Mouse (Mus musculus): ENCODE measurements at regions not wholly inside any gene's neighbourhood (a gene's known extent, or its start where the extent isn't known, plus 50 kb on each side); places are given as distances from the start of the nearest gene placed in this dataset.
"Not testable (repeated sequence)": the region's sequence is repeated elsewhere in the genome, so short reads cannot be mapped to it uniquely, and the experiment has no call there.

DNA sequence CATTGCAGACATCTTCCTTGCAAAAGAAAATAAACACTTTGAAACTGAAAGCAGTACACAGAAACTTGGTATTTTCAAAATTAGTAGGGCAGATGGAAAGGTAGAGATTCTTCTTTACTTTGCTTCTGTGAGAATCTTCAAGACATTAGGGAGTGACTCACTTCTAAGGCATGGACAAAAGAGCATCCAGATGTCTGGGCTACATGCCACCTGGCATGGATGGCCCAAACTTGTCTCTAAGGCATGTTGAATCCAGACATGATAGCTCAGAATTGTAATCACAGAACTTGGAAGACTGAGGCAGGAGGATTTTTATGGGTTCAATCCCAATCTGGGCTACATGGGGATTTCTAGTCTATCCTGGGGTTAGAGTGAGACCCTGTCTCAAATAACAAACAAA, 58.4 kb downstream of the Ly6f start:
- peak in 1 of 2 experiments; percentile 1 for DNase-seq
- intact Hi-C loops (cut with DNase I), result no loop called here

DNA sequence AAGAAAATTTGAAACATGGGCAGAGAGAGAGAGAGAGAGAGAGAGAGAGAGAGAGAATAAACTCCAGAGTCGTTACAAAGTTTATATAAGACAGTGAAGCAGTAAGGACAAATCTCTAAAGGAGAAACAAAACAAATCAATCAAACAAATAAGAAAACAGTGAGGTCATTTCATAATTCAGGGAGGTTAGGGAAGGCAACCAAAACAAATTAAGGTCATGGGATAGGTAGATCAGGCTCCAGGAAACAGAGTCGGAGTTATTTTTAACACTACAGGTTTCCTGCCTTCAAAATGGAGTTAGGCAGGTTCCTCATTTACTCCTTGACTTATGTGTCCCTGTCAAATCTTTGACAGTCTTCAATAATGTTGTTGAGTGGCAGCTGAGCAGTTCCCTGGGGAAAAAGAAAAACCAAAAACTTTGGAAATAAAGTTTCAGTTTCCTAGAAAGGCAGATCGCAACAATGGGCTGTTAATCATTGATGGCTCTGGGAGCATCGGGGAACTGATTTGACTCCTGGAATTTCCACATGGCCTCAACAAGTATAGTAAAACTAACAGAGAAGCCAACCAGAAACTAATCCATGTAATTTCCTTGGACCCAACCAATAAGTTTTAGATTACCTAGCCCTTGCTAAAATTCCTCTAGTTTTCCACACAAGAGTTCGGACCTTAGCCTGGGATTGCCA, 88.0 kb downstream of the Ly6f start:
- intact Hi-C loops (cut with DNase I), result no loop called here
- no peak for DNase-seq

DNA sequence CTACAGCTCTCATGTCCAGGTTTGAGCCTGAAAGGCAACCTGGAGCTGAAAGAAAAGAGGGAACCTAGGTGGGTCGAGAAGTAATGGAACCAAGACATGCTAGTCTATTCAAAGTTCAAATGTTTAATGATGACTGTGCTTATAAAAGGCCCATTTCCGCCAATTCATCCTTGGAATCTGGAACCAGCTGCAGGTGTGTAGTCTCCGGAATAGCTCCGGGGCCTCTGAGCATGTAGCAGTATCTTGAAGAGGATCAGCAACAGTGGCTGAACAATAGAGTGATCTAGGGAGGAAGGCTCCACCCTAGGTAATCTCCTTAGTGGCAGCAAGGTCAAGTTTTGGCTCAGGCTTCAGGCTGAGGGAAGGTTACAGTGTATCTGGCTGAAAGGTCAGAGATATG, 103.4 kb downstream of the Ly6f start:
- DNase-seq, result no peak
- intact Hi-C loops (cut with DNase I), result no loop called here

DNA sequence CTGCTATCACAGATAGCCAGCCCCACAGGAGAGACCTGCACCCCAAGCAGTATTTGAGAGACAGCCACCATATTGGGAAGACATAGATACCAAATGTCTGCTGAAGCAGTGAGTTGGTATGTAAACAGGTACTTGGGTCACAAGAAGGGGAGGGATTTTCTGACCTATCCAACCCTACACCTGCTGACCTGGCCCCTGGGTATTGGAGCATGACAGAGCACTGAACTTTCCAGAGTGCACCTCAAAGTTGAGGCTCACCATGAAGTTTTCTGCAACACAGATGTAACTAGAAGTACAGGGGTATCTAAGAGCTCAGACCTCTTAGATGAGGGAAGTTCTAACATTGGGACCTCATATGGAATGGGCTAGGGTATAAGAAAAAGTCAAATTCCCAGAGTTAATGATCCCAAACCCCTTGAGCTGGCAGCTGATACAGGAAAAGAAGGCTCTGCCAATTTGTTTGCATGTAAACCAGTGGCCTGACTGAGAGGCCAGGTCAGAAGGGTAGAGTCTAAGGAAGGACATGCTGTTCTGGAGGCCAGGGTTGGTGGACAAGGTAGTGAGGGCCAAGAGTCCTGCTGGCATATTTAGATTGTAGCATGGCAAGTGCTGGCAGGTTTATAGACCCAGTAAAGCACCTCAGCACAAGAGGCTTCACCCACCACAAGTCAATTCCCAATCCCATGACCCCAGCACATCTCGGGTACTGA, 108.3 kb downstream of the Ly6f start:
- no peak for DNase-seq
- intact Hi-C loops (cut with DNase I), result no loop called here

DNA sequence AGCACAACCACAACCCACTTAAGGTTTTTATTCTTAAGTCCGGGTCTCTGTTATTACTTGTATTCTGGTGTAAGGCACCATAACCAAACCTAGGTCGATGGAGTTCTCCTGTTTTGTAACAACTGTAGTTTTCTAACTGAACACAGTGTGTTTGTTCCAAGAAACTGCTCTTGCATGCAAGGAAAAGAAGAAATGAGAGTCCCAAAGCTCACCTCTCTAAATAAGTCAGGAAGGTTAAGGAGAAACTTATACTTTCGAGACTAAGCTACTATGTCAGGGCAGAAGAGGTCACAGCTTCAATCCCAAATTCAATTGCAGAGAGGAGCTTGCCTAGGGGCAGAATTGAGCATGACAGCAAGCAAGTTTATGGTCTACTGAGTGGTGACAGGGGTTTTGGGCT, 109.9 kb downstream of the Ly6f start:
- DNase-seq, result no peak
- intact Hi-C loops (cut with DNase I), result no loop called here

DNA sequence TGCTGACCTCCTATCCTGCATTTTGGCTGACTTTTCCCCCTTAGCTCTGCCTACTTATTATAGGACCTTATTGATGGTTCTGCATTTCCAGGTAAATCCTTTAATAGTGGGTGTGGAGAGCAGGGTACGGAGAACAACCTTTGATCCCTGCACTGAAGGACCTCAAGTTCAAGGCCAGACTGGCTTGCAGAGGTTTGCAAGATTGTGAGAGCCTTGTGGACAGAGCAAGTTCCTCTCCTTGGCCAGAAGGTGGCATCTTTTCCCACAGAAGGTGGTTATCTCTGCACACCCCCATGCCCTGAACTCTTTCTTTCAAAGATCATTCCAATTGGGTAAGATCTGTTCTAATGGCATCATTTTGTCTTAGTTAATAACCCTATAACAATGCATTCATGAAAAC, 111.6 kb downstream of the Ly6f start:
- no peak for DNase-seq
- intact Hi-C loops (cut with DNase I), result no loop called here

DNA sequence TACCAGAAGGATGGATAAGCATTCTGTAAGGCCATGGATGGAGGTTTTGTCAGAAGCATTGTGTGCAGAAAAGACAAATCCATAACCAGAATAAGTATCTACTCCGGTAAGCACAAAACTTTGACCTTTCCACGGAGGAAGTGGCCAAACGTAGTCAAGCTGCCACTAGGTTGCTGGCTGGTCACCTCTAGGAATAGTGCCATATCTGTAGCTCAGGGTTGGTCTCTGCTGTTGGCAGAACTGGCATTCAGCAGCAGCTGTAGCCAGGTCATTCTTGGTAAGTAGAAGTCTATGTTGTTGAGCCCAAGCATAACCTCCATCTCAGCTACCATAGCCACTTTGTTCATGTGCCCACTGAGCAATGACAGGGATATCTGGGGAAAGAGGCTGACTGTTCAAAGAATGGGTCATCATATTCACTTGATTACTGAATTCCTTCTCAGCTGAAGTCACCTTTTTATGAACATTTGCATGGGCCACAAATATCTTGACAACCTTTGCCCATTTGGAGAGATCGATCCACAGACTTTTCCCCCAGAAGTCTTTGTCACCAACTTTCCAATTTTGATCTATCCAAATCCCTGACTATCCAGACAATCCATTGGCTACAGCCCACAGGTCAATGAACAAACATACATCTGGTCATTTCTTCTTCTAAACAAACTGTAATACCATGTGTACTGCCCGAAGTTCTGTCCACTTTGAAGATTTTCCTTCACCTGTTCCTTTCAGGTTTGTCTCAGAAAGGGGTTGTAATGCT, 114.2 kb downstream of the Ly6f start:
- intact Hi-C loops (cut with DNase I), result no loop called here
- no peak for DNase-seq

DNA sequence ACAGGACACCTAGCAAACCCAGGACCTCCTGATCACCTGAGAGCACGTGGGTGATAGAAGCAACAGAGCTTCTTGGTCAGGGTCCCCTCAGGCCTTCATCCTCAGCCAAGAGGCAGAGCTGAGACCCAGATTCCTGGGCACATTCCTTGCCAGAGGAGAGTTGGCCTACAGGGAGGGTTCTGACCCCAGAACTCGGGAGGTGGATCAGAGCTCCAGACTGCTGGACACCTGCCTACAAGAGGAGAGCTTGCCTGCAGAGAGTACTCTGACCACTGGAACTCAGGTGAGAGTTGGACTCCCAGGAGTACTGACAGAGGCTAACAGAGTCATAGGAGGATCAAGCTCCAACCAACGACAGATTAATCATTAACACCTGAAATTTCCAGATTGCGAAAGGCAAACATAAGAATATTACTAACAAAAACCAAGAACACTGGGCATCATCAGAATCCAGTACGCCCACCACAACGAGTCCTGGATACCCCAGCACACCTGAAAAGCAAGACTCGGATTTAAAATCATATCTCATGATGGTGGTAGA, 124.8 kb downstream of the Ly6f start:
- intact Hi-C loops (cut with DNase I); DNase-seq: not testable (repeated sequence)

DNA sequence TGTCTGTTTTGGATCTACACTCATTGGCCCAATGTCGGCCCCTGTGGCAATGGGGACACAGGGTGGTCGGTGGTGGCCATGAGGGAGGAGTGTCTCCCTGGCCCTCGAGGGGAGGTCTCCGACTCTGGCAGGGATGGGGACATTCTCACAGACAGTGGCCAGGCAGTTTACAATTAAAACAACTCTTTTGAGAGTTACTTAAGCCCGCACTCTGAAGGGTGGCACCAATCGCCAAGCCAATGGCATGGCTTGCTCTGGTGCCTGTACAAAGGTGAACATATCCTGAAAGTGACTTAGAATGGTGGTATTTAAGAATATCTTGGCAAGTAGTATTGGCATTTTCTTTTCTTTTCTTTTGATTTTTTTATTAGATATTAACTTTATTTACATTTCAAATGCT, 129.1 kb downstream of the Ly6f start:
- intact Hi-C loops (cut with DNase I), result no loop called here
- no peak for DNase-seq
